Mouse (Mus musculus): ENCODE measurements around the gene Shmt2. TPM values are rescaled to one million over a fixed set of nuclear protein-coding genes. Genes with fewer than 3 reads are reported as not detected.

The Shmt2 gene
- polyA plus RNA-seq, 1 experiment from 2014 or later: 152 TPM

GRCm38 (mm10) chr10:127510895-127511617 lies 11.2 kb downstream of the Shmt2 start:
- H3K27ac ChIP-seq (ENCODE audit: low read length): 0 out of 2 replicates have a peak overlapping the region, but pooled peaks have one; percentile 12
- H3K9ac ChIP-seq (ENCODE audit: low read length): no peak overlapping the region
- H3K4me1 ChIP-seq (ENCODE audit: control insufficient read depth, insufficient read depth, low read length): peaks cover 56% of the 10 kb centered on the region
- ATAC-seq (ENCODE audit: insufficient read depth, low FRiP score): no peak
- H3K27me3 ChIP-seq (ENCODE audit: control insufficient read depth, insufficient read depth, low read length): peaks cover 47% of the 10 kb centered on the region
- no peaks in the 10 kb centered on the region for H3K9me3 ChIP-seq (replicated peaks; ENCODE audit: control insufficient read depth, low read length)
- peak overlapping the region; percentile 55; the same call in 1 of the 2 replicates for H3K4me3 ChIP-seq (replicated peaks; ENCODE audit: low read length)
- WGBS: 19% methylated on average over 11 of the region's 11 CpGs
- H3K36me3 ChIP-seq (ENCODE audit: control insufficient read depth, insufficient read depth, low read length): no peaks in the 10 kb centered on the region
- H3K4me2 ChIP-seq (ENCODE audit: low read depth, low read length): peak overlapping the region; percentile 91

- no peak for ATAC-seq (ENCODE audit: insufficient read depth, low FRiP score)
- H3K4me2 ChIP-seq (ENCODE audit: low read depth, low read length): peak overlapping the region; percentile 64
- H3K9ac ChIP-seq (ENCODE audit: low read length): no peak overlapping the region
- H3K4me1 ChIP-seq (ENCODE audit: control insufficient read depth, insufficient read depth, low read length): peaks cover 46% of the 10 kb centered on the region
- WGBS: 23% methylated on average over 17 of the region's 17 CpGs
- no peaks in the 10 kb centered on the region for H3K36me3 ChIP-seq (ENCODE audit: control insufficient read depth, insufficient read depth, low read length)
- peaks cover 47% of the 10 kb centered on the region for H3K27me3 ChIP-seq (ENCODE audit: control insufficient read depth, insufficient read depth, low read length)
- H3K9me3 ChIP-seq (replicated peaks; ENCODE audit: control insufficient read depth, low read length): no peaks in the 10 kb centered on the region
- H3K27ac ChIP-seq (ENCODE audit: low read length): no peak overlapping the region
- H3K4me3 ChIP-seq (replicated peaks; ENCODE audit: low read length): peak overlapping the region; percentile 46; the same call in 1 of the 2 replicates
Measured at GRCm38 (mm10) chr10:127509837-127510701, 12.2 kb downstream of the Shmt2 start.

- Histone ChIP-seq H3K9me3 (replicated peaks; ENCODE audit: control insufficient read depth, low read length) (no peaks in the 10 kb centered on the region), H3K4me1 (ENCODE audit: control insufficient read depth, insufficient read depth, low read length) (peaks cover 39% of the 10 kb centered on the region)
Measured at GRCm38 (mm10) chr10:127509051-127509836, 13.0 kb downstream of the Shmt2 start.

GRCm38 (mm10) chr10:127508239-127508638 lies 14.0 kb downstream of the Shmt2 start:
- Histone ChIP-seq H3K9ac (ENCODE audit: low read length) (no peak overlapping the region), H3K27me3 (ENCODE audit: control insufficient read depth, insufficient read depth, low read length) (peaks cover 37% of the 10 kb centered on the region), H3K36me3 (ENCODE audit: control insufficient read depth, insufficient read depth, low read length) (no peaks in the 10 kb centered on the region), H3K4me1 (ENCODE audit: control insufficient read depth, insufficient read depth, low read length) (peaks cover 29% of the 10 kb centered on the region), H3K27ac (ENCODE audit: low read length) (no peak overlapping the region), H3K4me2 (ENCODE audit: low read depth, low read length) (peak overlapping the region; percentile 64), H3K4me3 (replicated peaks; ENCODE audit: low read length) (no peak overlapping the region), H3K9me3 (replicated peaks; ENCODE audit: control insufficient read depth, low read length) (no peaks in the 10 kb centered on the region)
- 4% methylated on average over 15 of the region's 15 CpGs for WGBS
- ATAC-seq (ENCODE audit: insufficient read depth, low FRiP score): no peak

More at GRCm38 (mm10) chr10:127509051-127509836, 13.0 kb downstream of the Shmt2 start:
- no peaks in the 10 kb centered on the region for H3K36me3 ChIP-seq (ENCODE audit: control insufficient read depth, insufficient read depth, low read length)
- 1% methylated on average over 35 of the region's 35 CpGs for WGBS
- peak overlapping the region; percentile 46 for H3K4me3 ChIP-seq (replicated peaks; ENCODE audit: low read length)
- peak overlapping the region; percentile 47; the same call in 1 of the 2 replicates for H3K9ac ChIP-seq (ENCODE audit: low read length)
- H3K4me2 ChIP-seq (ENCODE audit: low read depth, low read length): peak overlapping the region; percentile 64
- peaks cover 47% of the 10 kb centered on the region for H3K27me3 ChIP-seq (ENCODE audit: control insufficient read depth, insufficient read depth, low read length)
- peak; percentile 47 for ATAC-seq (ENCODE audit: insufficient read depth, low FRiP score)
- no peak overlapping the region for H3K27ac ChIP-seq (ENCODE audit: low read length)

GRCm38 (mm10) chr10:127500894-127501893 lies 21.1 kb downstream of the Shmt2 start, which contains the start of gene Stac3:
TSS of gene Stac3 (plus strand) at chr10:127501686.
- Histone ChIP-seq H3K4me2 (ENCODE audit: low read depth, low read length) (no peak within 1 kb of the TSS), H3K4me1 (ENCODE audit: control insufficient read depth, insufficient read depth, low read length) (no peaks in the 10 kb centered on the region), H3K4me3 (replicated peaks; ENCODE audit: low read length) (no peak within 1 kb of the TSS), H3K36me3 (ENCODE audit: control insufficient read depth, insufficient read depth, low read length) (peaks cover 5% of the 10 kb centered on the region; the same call in 1 of the 2 replicates), H3K27ac (ENCODE audit: low read length) (no peak within 1 kb of the TSS), H3K9ac (ENCODE audit: low read length) (no peak within 1 kb of the TSS), H3K9me3 (replicated peaks; ENCODE audit: control insufficient read depth, low read length) (no peaks in the 10 kb centered on the region), H3K27me3 (ENCODE audit: control insufficient read depth, insufficient read depth, low read length) (no peaks in the 10 kb centered on the region)
- no peak for ATAC-seq (ENCODE audit: insufficient read depth, low FRiP score)
- 61% methylated on average over 13 of the region's 13 CpGs for WGBS

- ATAC-seq (ENCODE audit: insufficient read depth, low FRiP score): no peak
- no peaks in the 10 kb centered on the region for H3K27me3 ChIP-seq (ENCODE audit: control insufficient read depth, insufficient read depth, low read length)
- no peak overlapping the region for H3K4me3 ChIP-seq (replicated peaks; ENCODE audit: low read length)
- 80% methylated on average over 4 of the region's 4 CpGs for WGBS
- peaks cover 11% of the 10 kb centered on the region for H3K36me3 ChIP-seq (ENCODE audit: control insufficient read depth, insufficient read depth, low read length)
- H3K9me3 ChIP-seq (replicated peaks; ENCODE audit: control insufficient read depth, low read length): no peaks in the 10 kb centered on the region
- H3K27ac ChIP-seq (ENCODE audit: low read length): no peak overlapping the region
- H3K4me2 ChIP-seq (ENCODE audit: low read depth, low read length): no peak overlapping the region
- no peaks in the 10 kb centered on the region for H3K4me1 ChIP-seq (ENCODE audit: control insufficient read depth, insufficient read depth, low read length)
- no peak overlapping the region for H3K9ac ChIP-seq (ENCODE audit: low read length)
Measured at GRCm38 (mm10) chr10:127500042-127500441, 22.2 kb downstream of the Shmt2 start.

GRCm38 (mm10) chr10:127499516-127499915 lies 22.7 kb downstream of the Shmt2 start:
- Histone ChIP-seq H3K4me1 (ENCODE audit: control insufficient read depth, insufficient read depth, low read length) (no peaks in the 10 kb centered on the region), H3K4me2 (ENCODE audit: low read depth, low read length) (no peak overlapping the region), H3K9ac (ENCODE audit: low read length) (no peak overlapping the region), H3K27ac (ENCODE audit: low read length) (no peak overlapping the region), H3K27me3 (ENCODE audit: control insufficient read depth, insufficient read depth, low read length) (no peaks in the 10 kb centered on the region), H3K4me3 (replicated peaks; ENCODE audit: low read length) (no peak overlapping the region), H3K9me3 (replicated peaks; ENCODE audit: control insufficient read depth, low read length) (no peaks in the 10 kb centered on the region), H3K36me3 (ENCODE audit: control insufficient read depth, insufficient read depth, low read length) (peaks cover 16% of the 10 kb centered on the region)
- no peak for ATAC-seq (ENCODE audit: insufficient read depth, low FRiP score)
- 86% methylated on average over 5 of the region's 5 CpGs for WGBS

GRCm38 (mm10) chr10:127496156-127496555 lies 26.1 kb downstream of the Shmt2 start:
- no peak overlapping the region for H3K27ac ChIP-seq (ENCODE audit: low read length)
- no peak overlapping the region for H3K4me2 ChIP-seq (ENCODE audit: low read depth, low read length)
- no peak overlapping the region for H3K9ac ChIP-seq (ENCODE audit: low read length)
- no peaks in the 10 kb centered on the region for H3K27me3 ChIP-seq (ENCODE audit: control insufficient read depth, insufficient read depth, low read length)
- H3K9me3 ChIP-seq (replicated peaks; ENCODE audit: control insufficient read depth, low read length): no peaks in the 10 kb centered on the region
- H3K36me3 ChIP-seq (ENCODE audit: control insufficient read depth, insufficient read depth, low read length): peaks cover 25% of the 10 kb centered on the region
- 90% methylated on average over 3 of the region's 3 CpGs for WGBS
- ATAC-seq (ENCODE audit: insufficient read depth, low FRiP score): no peak
- H3K4me1 ChIP-seq (ENCODE audit: control insufficient read depth, insufficient read depth, low read length): no peaks in the 10 kb centered on the region
- no peak overlapping the region for H3K4me3 ChIP-seq (replicated peaks; ENCODE audit: low read length)
